Mouse (Mus musculus): ENCODE measurements at regions not wholly inside any gene's neighbourhood (a gene's known extent, or its start where the extent isn't known, plus 50 kb on each side); places are given as distances from the start of the nearest gene placed in this dataset.

- Histone ChIP-seq H3K9ac (ENCODE audit: low read depth, low read length) (no peak overlapping the region), H3K4me3 (ENCODE audit: low read depth, low read length) (no peak overlapping the region), H3K9me3 (ENCODE audit: control insufficient read depth, low read length) (no peaks in the 10 kb centered on the region), H3K4me1 (replicated peaks; ENCODE audit: control insufficient read depth, insufficient read depth, low read length) (no peaks in the 10 kb centered on the region), H3K4me2 (no peak overlapping the region), H3K36me3 (ENCODE audit: control insufficient read depth, insufficient read depth, low read length) (no peaks in the 10 kb centered on the region), H3K27ac (ENCODE audit: low read depth, low read length) (no peak overlapping the region), H3K27me3 (replicated peaks; ENCODE audit: control insufficient read depth, insufficient read depth, low read length) (no peaks in the 10 kb centered on the region)
- 79% methylated on average over 13 of the region's 13 CpGs for WGBS
- DNase-seq (ENCODE audit: low spot score) (no peak), ATAC-seq (replicated peaks; ENCODE audit: low FRiP score) (no peak)
These were observed 505.0 kb downstream of the 1700129C05Rik start for GRCm38 (mm10) chr14:58637405-58638336.

- Histone ChIP-seq H3K4me1 (replicated peaks; ENCODE audit: control insufficient read depth, insufficient read depth, low read length) (no peaks in the 10 kb centered on the region), H3K27me3 (replicated peaks; ENCODE audit: control insufficient read depth, insufficient read depth, low read length) (no peaks in the 10 kb centered on the region), H3K36me3 (ENCODE audit: control insufficient read depth, insufficient read depth, low read length) (no peaks in the 10 kb centered on the region), H3K9ac (ENCODE audit: low read depth, low read length) (no peak overlapping the region), H3K4me2 (no peak overlapping the region), H3K4me3 (ENCODE audit: low read depth, low read length) (no peak overlapping the region), H3K9me3 (ENCODE audit: control insufficient read depth, low read length) (no peaks in the 10 kb centered on the region), H3K27ac (ENCODE audit: low read depth, low read length) (no peak overlapping the region)
- 52% methylated on average over 9 of the region's 9 CpGs for WGBS
- DNase-seq (ENCODE audit: low spot score) = no peak
- no peak for ATAC-seq (replicated peaks; ENCODE audit: low FRiP score)
These were observed 511.5 kb downstream of the 1700129C05Rik start for GRCm38 (mm10) chr14:58631221-58631620.

- WGBS = 87% methylated on average over 2 of the region's 2 CpGs
- no peak for ATAC-seq (replicated peaks; ENCODE audit: low FRiP score)
These were observed 514.4 kb downstream of the 1700129C05Rik start for GRCm38 (mm10) chr14:58628266-58628665.

GRCm38 (mm10) chr14:58626506-58627256 lies 516.0 kb downstream of the 1700129C05Rik start:
- Histone ChIP-seq H3K9ac (ENCODE audit: low read depth, low read length) (no peak overlapping the region), H3K36me3 (ENCODE audit: control insufficient read depth, insufficient read depth, low read length) (no peaks in the 10 kb centered on the region), H3K27ac (ENCODE audit: low read depth, low read length) (no peak overlapping the region), H3K4me1 (replicated peaks; ENCODE audit: control insufficient read depth, insufficient read depth, low read length) (no peaks in the 10 kb centered on the region), H3K9me3 (ENCODE audit: control insufficient read depth, low read length) (no peaks in the 10 kb centered on the region), H3K4me2 (no peak overlapping the region), H3K4me3 (ENCODE audit: low read depth, low read length) (no peak overlapping the region), H3K27me3 (replicated peaks; ENCODE audit: control insufficient read depth, insufficient read depth, low read length) (no peaks in the 10 kb centered on the region)
- ATAC-seq (replicated peaks; ENCODE audit: low FRiP score) = no peak
- DNase-seq (ENCODE audit: low spot score) = no peak
- 41% methylated on average over 5 of the region's 5 CpGs for WGBS

More at GRCm38 (mm10) chr14:58628266-58628665, 514.4 kb downstream of the 1700129C05Rik start:
- Histone ChIP-seq H3K4me1 (replicated peaks; ENCODE audit: control insufficient read depth, insufficient read depth, low read length) (no peaks in the 10 kb centered on the region), H3K9me3 (ENCODE audit: control insufficient read depth, low read length) (no peaks in the 10 kb centered on the region), H3K9ac (ENCODE audit: low read depth, low read length) (no peak overlapping the region), H3K36me3 (ENCODE audit: control insufficient read depth, insufficient read depth, low read length) (no peaks in the 10 kb centered on the region), H3K4me3 (ENCODE audit: low read depth, low read length) (no peak overlapping the region), H3K27me3 (replicated peaks; ENCODE audit: control insufficient read depth, insufficient read depth, low read length) (no peaks in the 10 kb centered on the region), H3K27ac (ENCODE audit: low read depth, low read length) (no peak overlapping the region), H3K4me2 (no peak overlapping the region)
- DNase-seq (ENCODE audit: low spot score) = no peak

GRCm38 (mm10) chr14:58620186-58620585 lies 522.5 kb downstream of the 1700129C05Rik start:
- WGBS = 83% methylated on average over 2 of the region's 2 CpGs
- Histone ChIP-seq H3K9me3 (ENCODE audit: control insufficient read depth, low read length) (no peaks in the 10 kb centered on the region), H3K27me3 (replicated peaks; ENCODE audit: control insufficient read depth, insufficient read depth, low read length) (no peaks in the 10 kb centered on the region), H3K36me3 (ENCODE audit: control insufficient read depth, insufficient read depth, low read length) (no peaks in the 10 kb centered on the region), H3K9ac (ENCODE audit: low read depth, low read length) (no peak overlapping the region), H3K4me3 (ENCODE audit: low read depth, low read length) (no peak overlapping the region), H3K4me1 (replicated peaks; ENCODE audit: control insufficient read depth, insufficient read depth, low read length) (no peaks in the 10 kb centered on the region), H3K4me2 (no peak overlapping the region), H3K27ac (ENCODE audit: low read depth, low read length) (no peak overlapping the region)
- DNase-seq (ENCODE audit: low spot score) (no peak), ATAC-seq (replicated peaks; ENCODE audit: low FRiP score) (no peak)

GRCm38 (mm10) chr14:58617656-58618055 lies 525.0 kb downstream of the 1700129C05Rik start:
- no peak overlapping the region for H3K4me3 ChIP-seq (ENCODE audit: low read depth, low read length)
- no peak for DNase-seq (ENCODE audit: low spot score)
- no peaks in the 10 kb centered on the region for H3K4me1 ChIP-seq (replicated peaks; ENCODE audit: control insufficient read depth, insufficient read depth, low read length)
- no peaks in the 10 kb centered on the region for H3K36me3 ChIP-seq (ENCODE audit: control insufficient read depth, insufficient read depth, low read length)
- H3K9ac ChIP-seq (ENCODE audit: low read depth, low read length) = no peak overlapping the region
- H3K27ac ChIP-seq (ENCODE audit: low read depth, low read length) = no peak overlapping the region
- H3K27me3 ChIP-seq (replicated peaks; ENCODE audit: control insufficient read depth, insufficient read depth, low read length) = no peaks in the 10 kb centered on the region
- 58% methylated on average over 10 of the region's 10 CpGs for WGBS
- no peak overlapping the region for H3K4me2 ChIP-seq
- no peaks in the 10 kb centered on the region for H3K9me3 ChIP-seq (ENCODE audit: control insufficient read depth, low read length)
- no peak for ATAC-seq (replicated peaks; ENCODE audit: low FRiP score)

GRCm38 (mm10) chr14:58608216-58608615 lies 534.5 kb downstream of the 1700129C05Rik start:
- no peaks in the 10 kb centered on the region for H3K9me3 ChIP-seq (ENCODE audit: control insufficient read depth, low read length)
- H3K27me3 ChIP-seq (replicated peaks; ENCODE audit: control insufficient read depth, insufficient read depth, low read length) = no peaks in the 10 kb centered on the region
- no peak overlapping the region for H3K4me3 ChIP-seq (ENCODE audit: low read depth, low read length)
- H3K4me1 ChIP-seq (replicated peaks; ENCODE audit: control insufficient read depth, insufficient read depth, low read length) = no peaks in the 10 kb centered on the region
- WGBS = 58% methylated on average over 4 of the region's 4 CpGs
- H3K27ac ChIP-seq (ENCODE audit: low read depth, low read length) = no peak overlapping the region
- H3K9ac ChIP-seq (ENCODE audit: low read depth, low read length) = no peak overlapping the region
- H3K4me2 ChIP-seq = no peak overlapping the region
- ATAC-seq (replicated peaks; ENCODE audit: low FRiP score) (no peak), DNase-seq (ENCODE audit: low spot score) (no peak)
- no peaks in the 10 kb centered on the region for H3K36me3 ChIP-seq (ENCODE audit: control insufficient read depth, insufficient read depth, low read length)

- 53% methylated on average over 2 of the region's 2 CpGs for WGBS
- H3K27me3 ChIP-seq (replicated peaks; ENCODE audit: control insufficient read depth, insufficient read depth, low read length) = no peaks in the 10 kb centered on the region
- no peaks in the 10 kb centered on the region for H3K4me1 ChIP-seq (replicated peaks; ENCODE audit: control insufficient read depth, insufficient read depth, low read length)
- no peak overlapping the region for H3K4me2 ChIP-seq
- DNase-seq (ENCODE audit: low spot score) (no peak), ATAC-seq (replicated peaks; ENCODE audit: low FRiP score) (no peak)
- no peak overlapping the region for H3K9ac ChIP-seq (ENCODE audit: low read depth, low read length)
- no peaks in the 10 kb centered on the region for H3K36me3 ChIP-seq (ENCODE audit: control insufficient read depth, insufficient read depth, low read length)
- H3K9me3 ChIP-seq (ENCODE audit: control insufficient read depth, low read length) = no peaks in the 10 kb centered on the region
- no peak overlapping the region for H3K4me3 ChIP-seq (ENCODE audit: low read depth, low read length)
- no peak overlapping the region for H3K27ac ChIP-seq (ENCODE audit: low read depth, low read length)
These were observed 535.0 kb downstream of the 1700129C05Rik start for GRCm38 (mm10) chr14:58607734-58608133.
